Mouse (Mus musculus) retina, adult 2 months (tissue): ENCODE measurements around the gene Psmb11.
A peak's percentile ranks its signal among the peaks of the same experiment; 100 is the strongest.
"Not testable (repeated sequence)": the region's sequence is repeated elsewhere in the genome, so short reads cannot be mapped to it uniquely, and the experiment has no call there.

Source experiments
- DNase-seq: peaks from one replicate; pipeline ENCODE4 v3.0.0-alpha.2; 2012; ENCODE audit warnings: low read depth, low spot score

Gene Psmb11

GRCm38 (mm10) chr14:54603038-54603654 is 18.1 kb upstream of the Psmb11 start:
- DNase-seq: peak; percentile 88

GRCm38 (mm10) chr14:54603686-54604085 is 17.5 kb upstream of the Psmb11 start:
- no peak for DNase-seq

- peak; percentile 53 for DNase-seq
Measured at GRCm38 (mm10) chr14:54605752-54606321, 15.4 kb upstream of the Psmb11 start, which contains the start of gene 4931414P19Rik. 4931414P19Rik (minus strand) TSS chr14:54605993.

- no peak for DNase-seq
Measured at GRCm38 (mm10) chr14:54607226-54607625, 14.0 kb upstream of the Psmb11 start.

GRCm38 (mm10) chr14:54609245-54609644 is 12.0 kb upstream of the Psmb11 start:
- no peak for DNase-seq

GRCm38 (mm10) chr14:54609962-54610361 is 11.3 kb upstream of the Psmb11 start:
- DNase-seq: no peak

GRCm38 (mm10) chr14:54610648-54611047 is 10.6 kb upstream of the Psmb11 start:
- DNase-seq: no peak

- DNase-seq: not testable (repeated sequence)
Measured at GRCm38 (mm10) chr14:54614130-54614529, 7.1 kb upstream of the Psmb11 start.

- no peak for DNase-seq
Measured at GRCm38 (mm10) chr14:54616226-54616825, 4.9 kb upstream of the Psmb11 start.

GRCm38 (mm10) chr14:54617152-54617896 is 3.9 kb upstream of the Psmb11 start:
- no peak for DNase-seq

GRCm38 (mm10) chr14:54617897-54618365 is 3.3 kb upstream of the Psmb11 start, which contains the start of gene Psmb5:
Psmb5 (minus strand) TSS chr14:54618022.
- DNase-seq: peak; percentile 90

GRCm38 (mm10) chr14:54623334-54623733 is 2.1 kb downstream of the Psmb11 start:
- DNase-seq: no peak

- DNase-seq: no peak
Measured at GRCm38 (mm10) chr14:54624976-54625375, 3.7 kb downstream of the Psmb11 start.

GRCm38 (mm10) chr14:54628103-54628502 is 6.9 kb downstream of the Psmb11 start:
- no peak for DNase-seq

GRCm38 (mm10) chr14:54629797-54630196 is 8.6 kb downstream of the Psmb11 start:
- DNase-seq: no peak

- DNase-seq: no peak
Measured at GRCm38 (mm10) chr14:54630583-54631239, 9.5 kb downstream of the Psmb11 start.

GRCm38 (mm10) chr14:54631240-54631599 is 10.0 kb downstream of the Psmb11 start:
- DNase-seq: no peak

GRCm38 (mm10) chr14:54632252-54632651 is 11.0 kb downstream of the Psmb11 start:
- no peak for DNase-seq

- DNase-seq: no peak
Measured at GRCm38 (mm10) chr14:54634182-54634581, 12.9 kb downstream of the Psmb11 start.

GRCm38 (mm10) chr14:54636954-54637353 is 15.7 kb downstream of the Psmb11 start:
- DNase-seq: no peak

GRCm38 (mm10) chr14:54638210-54638609 is 17.0 kb downstream of the Psmb11 start:
- DNase-seq: no peak

- no peak for DNase-seq
Measured at GRCm38 (mm10) chr14:54640121-54640520, 18.9 kb downstream of the Psmb11 start.
